Mouse (Mus musculus): ENCODE measurements at regions not wholly inside any gene's neighbourhood (a gene's known extent, or its start where the extent isn't known, plus 50 kb on each side); places are given as distances from the start of the nearest gene placed in this dataset.
"Not testable (repeated sequence)": the region's sequence is repeated elsewhere in the genome, so short reads cannot be mapped to it uniquely, and the experiment has no call there.

DNA sequence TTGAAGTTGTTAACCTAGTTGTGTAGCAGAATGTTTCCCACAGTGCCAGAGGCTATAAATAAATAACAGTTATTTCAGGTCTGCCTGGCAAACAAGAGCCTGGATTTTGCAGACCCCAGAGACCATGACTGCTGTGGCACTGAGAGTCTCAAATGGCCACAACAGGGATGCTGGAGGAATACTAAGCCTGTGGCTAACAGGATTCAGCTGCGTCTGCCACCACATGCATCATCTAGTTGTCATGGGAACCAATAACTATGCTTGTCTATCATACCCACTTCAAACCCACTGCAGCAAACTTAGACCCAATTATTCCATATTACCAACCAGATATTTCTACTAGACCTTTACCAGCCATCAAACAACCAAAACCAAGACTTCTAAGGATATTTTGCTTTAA lies 385.4 kb downstream of the Mat2b start:
- Histone ChIP-seq H3K36me3 (replicated peaks) (no peaks in the 10 kb centered on the region), H3K27me3 (replicated peaks) (no peaks in the 10 kb centered on the region), H3K9ac (no peak overlapping the region), H3K9me3 (no peaks in the 10 kb centered on the region), H3K4me1 (peaks cover 7% of the 10 kb centered on the region), H3K27ac (0 out of 2 replicates have a peak overlapping the region, but pooled peaks have one; percentile 45), H3K4me2 (no peak overlapping the region), H3K4me3 (no peak overlapping the region)
- peak; percentile 88 for ATAC-seq (replicated peaks)
- 0% methylated on average over 1 of the region's 1 CpGs for WGBS

DNA sequence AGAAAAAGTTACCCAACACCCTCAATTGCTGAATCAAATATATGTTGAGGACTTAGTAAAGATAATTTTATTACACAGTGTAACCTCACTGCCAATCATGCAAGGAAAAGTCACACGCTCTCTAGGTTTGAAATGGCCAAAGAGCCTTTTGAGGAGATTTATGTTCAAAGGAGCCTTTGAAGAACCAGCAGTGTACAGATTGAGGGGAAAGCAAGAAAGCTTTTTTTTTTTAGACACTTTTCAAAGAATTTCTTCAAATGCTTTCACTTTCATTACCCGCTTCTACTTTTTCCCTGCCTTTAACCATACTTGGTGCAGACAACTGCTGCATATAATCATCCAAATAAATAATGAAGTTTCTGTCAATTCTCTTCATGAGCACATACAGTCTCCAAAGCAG lies 392.4 kb downstream of the Mat2b start:
- H3K4me1 ChIP-seq = no peaks in the 10 kb centered on the region
- H3K4me3 ChIP-seq = no peak overlapping the region
- H3K9ac ChIP-seq = no peak overlapping the region
- 82% methylated on average over 2 of the region's 2 CpGs for WGBS
- H3K36me3 ChIP-seq (replicated peaks) = no peaks in the 10 kb centered on the region
- H3K9me3 ChIP-seq = no peaks in the 10 kb centered on the region
- H3K27me3 ChIP-seq (replicated peaks) = no peaks in the 10 kb centered on the region
- no peak for ATAC-seq (replicated peaks)
- H3K4me2 ChIP-seq = no peak overlapping the region
- no peak overlapping the region for H3K27ac ChIP-seq

GRCm38 (mm10) chr11:40299987-40300386 lies 395.0 kb downstream of the Mat2b start:
- 84% methylated on average over 10 of the region's 10 CpGs for WGBS
- not testable (repeated sequence) for H3K36me3 ChIP-seq (replicated peaks); H3K27me3 ChIP-seq (replicated peaks); H3K9me3 ChIP-seq; H3K27ac ChIP-seq; H3K4me3 ChIP-seq; H3K9ac ChIP-seq; ATAC-seq (replicated peaks); H3K4me1 ChIP-seq; H3K4me2 ChIP-seq

GRCm38 (mm10) chr11:40286936-40287335 lies 408.1 kb downstream of the Mat2b start:
- WGBS = 30% methylated on average over 1 of the region's 1 CpGs
- H3K9me3 ChIP-seq = no peaks in the 10 kb centered on the region
- H3K4me1 ChIP-seq = no peaks in the 10 kb centered on the region
- no peak overlapping the region for H3K9ac ChIP-seq
- no peak for ATAC-seq (replicated peaks)
- H3K36me3 ChIP-seq (replicated peaks) = no peaks in the 10 kb centered on the region
- no peaks in the 10 kb centered on the region for H3K27me3 ChIP-seq (replicated peaks)
- H3K4me3 ChIP-seq = no peak overlapping the region
- no peak overlapping the region for H3K27ac ChIP-seq
- no peak overlapping the region for H3K4me2 ChIP-seq

DNA sequence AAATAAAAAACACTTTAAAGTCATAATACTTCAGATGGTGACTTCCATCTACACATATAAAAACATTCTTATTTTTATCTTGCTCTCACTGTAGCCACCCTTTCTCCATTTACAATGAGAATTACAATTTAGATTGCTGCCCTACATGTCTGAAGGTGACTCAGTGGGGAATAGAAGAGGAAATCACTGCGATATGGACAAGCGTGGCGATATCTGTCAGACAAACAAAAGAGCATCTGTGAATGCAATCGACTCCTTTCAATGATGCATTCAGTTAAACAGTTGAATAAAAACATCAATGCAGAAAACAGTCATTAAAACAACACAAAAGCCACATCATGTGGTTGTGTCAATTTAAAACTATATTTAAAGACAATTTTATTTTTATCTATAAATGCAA lies 408.6 kb downstream of the Mat2b start:
- no peak overlapping the region for H3K4me2 ChIP-seq
- no peak overlapping the region for H3K27ac ChIP-seq
- H3K9me3 ChIP-seq = no peaks in the 10 kb centered on the region
- ATAC-seq (replicated peaks) = no peak
- no peaks in the 10 kb centered on the region for H3K4me1 ChIP-seq
- H3K4me3 ChIP-seq = no peak overlapping the region
- H3K9ac ChIP-seq = no peak overlapping the region
- WGBS = 24% methylated on average over 4 of the region's 4 CpGs
- H3K27me3 ChIP-seq (replicated peaks) = no peaks in the 10 kb centered on the region
- no peaks in the 10 kb centered on the region for H3K36me3 ChIP-seq (replicated peaks)

GRCm38 (mm10) chr11:40276737-40277136 lies 418.3 kb downstream of the Mat2b start:
- no peak for ATAC-seq (replicated peaks)
- Histone ChIP-seq H3K4me3 (no peak overlapping the region), H3K9ac (no peak overlapping the region), H3K36me3 (replicated peaks) (no peaks in the 10 kb centered on the region), H3K9me3 (no peaks in the 10 kb centered on the region), H3K27ac (no peak overlapping the region), H3K27me3 (replicated peaks) (no peaks in the 10 kb centered on the region), H3K4me1 (no peaks in the 10 kb centered on the region), H3K4me2 (no peak overlapping the region)
- 73% methylated on average over 1 of the region's 1 CpGs for WGBS

- no peak overlapping the region for H3K4me2 ChIP-seq
- WGBS = 87% methylated on average over 12 of the region's 12 CpGs
- no peak overlapping the region for H3K4me3 ChIP-seq
- H3K27ac ChIP-seq = no peak overlapping the region
- no peaks in the 10 kb centered on the region for H3K4me1 ChIP-seq
- no peaks in the 10 kb centered on the region for H3K36me3 ChIP-seq (replicated peaks)
- no peak for ATAC-seq (replicated peaks)
- no peak overlapping the region for H3K9ac ChIP-seq
- no peaks in the 10 kb centered on the region for H3K9me3 ChIP-seq
- H3K27me3 ChIP-seq (replicated peaks) = no peaks in the 10 kb centered on the region
These were observed 441.9 kb downstream of the Mat2b start for GRCm38 (mm10) chr11:40253123-40253522.

DNA sequence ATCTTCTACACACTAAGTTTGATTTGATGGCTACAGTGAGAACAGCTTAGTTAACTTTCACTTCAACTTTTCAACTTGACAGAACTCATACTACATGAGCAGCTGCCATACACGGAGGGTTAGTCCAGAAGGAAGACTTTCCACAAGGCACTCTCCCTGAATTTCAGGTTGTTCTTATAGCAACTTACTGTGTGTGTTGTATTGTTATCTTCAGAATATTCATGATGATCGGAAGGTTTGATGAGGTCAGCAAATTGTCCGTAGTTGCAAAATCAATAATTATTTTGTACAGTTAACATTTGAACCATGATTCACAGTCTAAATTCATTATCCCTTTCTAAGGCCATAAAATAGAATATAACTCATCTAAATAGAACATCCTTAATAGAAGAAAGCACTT lies 442.6 kb downstream of the Mat2b start:
- no peaks in the 10 kb centered on the region for H3K27me3 ChIP-seq (replicated peaks)
- H3K4me3 ChIP-seq = no peak overlapping the region
- WGBS = 94% methylated on average over 3 of the region's 3 CpGs
- H3K9ac ChIP-seq = no peak overlapping the region
- no peaks in the 10 kb centered on the region for H3K9me3 ChIP-seq
- H3K4me2 ChIP-seq = no peak overlapping the region
- no peaks in the 10 kb centered on the region for H3K4me1 ChIP-seq
- no peak for ATAC-seq (replicated peaks)
- no peak overlapping the region for H3K27ac ChIP-seq
- H3K36me3 ChIP-seq (replicated peaks) = no peaks in the 10 kb centered on the region

DNA sequence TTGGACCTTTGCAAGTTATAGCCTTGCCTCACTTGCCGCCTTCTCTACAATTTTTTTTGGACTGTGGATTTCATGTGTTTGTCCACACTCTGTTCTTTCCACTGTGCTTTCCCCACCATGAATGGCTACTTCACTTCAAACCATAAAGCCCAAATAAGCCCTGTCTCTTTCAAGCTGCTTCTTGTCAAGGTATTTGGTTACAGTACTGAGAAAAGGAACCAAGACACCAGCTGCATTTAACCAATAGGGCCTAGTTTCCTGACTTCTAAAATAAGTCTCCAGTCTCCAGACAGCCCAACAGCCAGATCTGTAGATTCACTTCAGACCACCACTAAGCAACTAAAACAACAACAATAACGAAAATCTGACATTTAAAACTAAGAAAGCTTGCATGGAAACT lies 443.9 kb downstream of the Mat2b start:
- WGBS = 79% methylated on average over 2 of the region's 2 CpGs
- H3K9ac ChIP-seq = no peak overlapping the region
- no peaks in the 10 kb centered on the region for H3K36me3 ChIP-seq (replicated peaks)
- no peak overlapping the region for H3K4me3 ChIP-seq
- H3K9me3 ChIP-seq = no peaks in the 10 kb centered on the region
- H3K4me2 ChIP-seq = no peak overlapping the region
- H3K27me3 ChIP-seq (replicated peaks) = no peaks in the 10 kb centered on the region
- ATAC-seq (replicated peaks) = no peak
- no peak overlapping the region for H3K27ac ChIP-seq
- H3K4me1 ChIP-seq = no peaks in the 10 kb centered on the region

DNA sequence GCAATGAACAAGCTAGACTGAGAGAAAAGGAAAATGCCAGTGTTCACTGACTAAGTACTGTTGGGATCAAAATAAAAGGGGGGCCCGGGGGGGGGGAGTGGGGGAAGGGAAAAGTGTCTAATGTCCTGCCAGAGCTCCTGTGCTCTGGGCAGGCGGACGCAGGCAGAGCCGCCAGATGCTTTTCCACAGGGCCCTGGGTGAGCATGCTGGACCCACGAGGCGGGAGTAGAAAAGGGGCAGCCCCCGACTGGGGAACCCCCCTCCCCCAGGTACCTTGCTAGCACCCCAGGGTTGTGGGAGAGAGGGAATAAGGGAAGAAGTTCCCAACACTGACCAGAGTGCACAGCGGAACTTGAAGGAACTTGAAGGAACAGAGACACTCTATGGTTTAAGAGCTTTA lies 478.6 kb downstream of the Mat2b start:
- 65% methylated on average over 8 of the region's 8 CpGs for WGBS
- Histone ChIP-seq H3K4me2 (no peak overlapping the region), H3K9ac (no peak overlapping the region), H3K4me3 (no peak overlapping the region), H3K36me3 (replicated peaks) (no peaks in the 10 kb centered on the region), H3K27ac (no peak overlapping the region), H3K9me3 (no peaks in the 10 kb centered on the region), H3K27me3 (replicated peaks) (no peaks in the 10 kb centered on the region), H3K4me1 (no peaks in the 10 kb centered on the region)
- ATAC-seq (replicated peaks) = no peak

Data from midbrain, embryonic 15.5 days (tissue).